8 mouse cellular contexts compared by ENCODE assay signal in the genomic region with DNA sequence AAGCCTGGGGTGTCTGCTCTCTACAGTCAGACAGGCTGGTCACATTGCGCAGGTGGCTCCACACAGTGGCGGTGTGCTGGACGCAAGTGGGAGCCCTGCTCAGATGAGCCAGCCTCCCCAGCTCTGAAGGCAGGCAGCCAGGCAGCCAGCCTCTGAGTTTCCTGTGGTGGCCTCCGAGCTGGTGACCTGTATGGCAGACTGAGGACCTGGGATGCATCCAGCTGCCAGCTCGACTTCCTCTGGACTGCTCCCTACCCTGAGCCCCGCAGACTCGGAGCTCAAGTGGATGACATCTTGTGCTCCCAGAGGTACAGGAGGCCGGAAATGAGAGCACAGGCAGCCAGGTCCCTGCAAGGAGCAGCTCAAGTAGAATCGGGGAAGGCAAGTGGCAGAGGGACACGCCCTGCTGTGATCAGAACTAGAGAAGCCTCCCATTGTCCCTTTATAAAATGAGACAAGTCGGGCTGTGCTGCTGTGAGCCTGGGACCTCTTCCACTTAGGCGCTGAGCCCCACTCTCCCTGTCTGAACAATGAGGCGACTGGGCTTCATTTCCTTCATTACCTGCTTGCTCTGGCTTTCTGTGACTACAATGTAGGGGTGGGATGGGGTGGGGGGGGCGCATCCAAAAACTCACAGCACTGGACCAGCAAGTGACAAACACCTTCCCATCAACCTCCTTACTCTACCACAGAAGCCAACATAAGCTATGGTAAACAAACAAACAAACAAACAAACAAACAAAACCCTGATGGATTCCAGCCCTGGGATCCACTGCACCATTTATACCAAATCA. TPM values are rescaled to one million over a fixed set of nuclear protein-coding genes. Genes with fewer than 3 reads are reported as not detected.
DNase-seq lines count a peak whose midpoint lies in the region; ATAC-seq and TF ChIP-seq lines count a peak whose summit lies in the region.

No protein-coding gene starts in this region.

- no peak overlapping the region for H3K4me2 ChIP-seq in forebrain, embryonic 15.5 days (replicated peaks)
- H3K4me2 ChIP-seq in forebrain, postnatal 0 days (ENCODE audit: low read depth), result no peak overlapping the region
- peak overlapping the region; percentile 17; the same call in 1 of the 2 replicates for H3K4me2 ChIP-seq in kidney, embryonic 15.5 days

- no peak for TF ChIP-seq POLR2A in heart, adult 2 months (IDR thresholded peaks at IDR 0.05; ENCODE audit: insufficient read depth, low read depth, low read length)

- no peak overlapping the region for H3K27ac ChIP-seq in forebrain, embryonic 15.5 days (replicated peaks)
- H3K27ac ChIP-seq in forebrain, postnatal 0 days (ENCODE audit: low read depth, low read length), result no peak overlapping the region
- peak overlapping the region; percentile 92 for H3K27ac ChIP-seq in heart, adult 2 months
- peak overlapping the region; percentile 66 for H3K27ac ChIP-seq in kidney, embryonic 15.5 days

- no peaks in the 10 kb centered on the region for H3K27me3 ChIP-seq in forebrain, embryonic 15.5 days
- no peaks in the 10 kb centered on the region for H3K27me3 ChIP-seq in forebrain, postnatal 0 days (ENCODE audit: insufficient read depth, low read length)
- no peaks in the 10 kb centered on the region for H3K27me3 ChIP-seq in heart, adult 2 months (ENCODE audit: control insufficient read depth, insufficient read depth, low read length)
- H3K27me3 ChIP-seq in kidney, embryonic 15.5 days, result no peaks in the 10 kb centered on the region

- H3K4me3 ChIP-seq in forebrain, embryonic 15.5 days, result no peak overlapping the region
- H3K4me3 ChIP-seq in forebrain, postnatal 0 days (ENCODE audit: low read depth, low read length), result no peak overlapping the region
- no peak overlapping the region for H3K4me3 ChIP-seq in heart, adult 2 months
- H3K4me3 ChIP-seq in kidney, embryonic 15.5 days (replicated peaks), result no peak overlapping the region

- no peaks in the 10 kb centered on the region for H3K36me3 ChIP-seq in forebrain, embryonic 15.5 days
- peaks cover 6% of the 10 kb centered on the region; the same call in 1 of the 2 replicates for H3K36me3 ChIP-seq in forebrain, postnatal 0 days (ENCODE audit: insufficient read depth)
- no peaks in the 10 kb centered on the region for H3K36me3 ChIP-seq in heart, adult 2 months (ENCODE audit: control insufficient read depth, insufficient read depth, low read length)
- H3K36me3 ChIP-seq in kidney, embryonic 15.5 days, result no peaks in the 10 kb centered on the region

- H3K9me3 ChIP-seq in forebrain, embryonic 15.5 days, result no peaks in the 10 kb centered on the region
- H3K9me3 ChIP-seq in forebrain, postnatal 0 days (ENCODE audit: low read length), result no peaks in the 10 kb centered on the region
- no peaks in the 10 kb centered on the region for H3K9me3 ChIP-seq in kidney, embryonic 15.5 days (replicated peaks)

- TF ChIP-seq EP300 in heart, adult 2 months (IDR thresholded peaks at IDR 0.05; ENCODE audit: insufficient read depth, low read depth, low read length), result no peak

- peaks cover 39% of the 10 kb centered on the region for H3K4me1 ChIP-seq in forebrain, embryonic 15.5 days
- no peaks in the 10 kb centered on the region for H3K4me1 ChIP-seq in forebrain, postnatal 0 days (ENCODE audit: insufficient read depth)
- H3K4me1 ChIP-seq in heart, adult 2 months (ENCODE audit: control insufficient read depth, insufficient read depth, low read length), result peaks cover 19% of the 10 kb centered on the region
- H3K4me1 ChIP-seq in kidney, embryonic 15.5 days, result peaks cover 73% of the 10 kb centered on the region

- ATAC-seq in forebrain, embryonic 15.5 days (replicated peaks), result peak; percentile 27; the same call in 1 of the 2 replicates
- no peak for ATAC-seq in forebrain, postnatal 0 days
- ATAC-seq in activated CD4-positive, CD25-positive, alpha-beta regulatory T cell, adult 4 months, result peak; percentile 52
- no peak; the same call in 1 of the 2 replicates for ATAC-seq in kidney, embryonic 15.5 days (replicated peaks; ENCODE audit: low FRiP score)
- peak; percentile 60; the same call in 1 of the 2 replicates for ATAC-seq in megakaryocyte-erythroid progenitor cell, adult 5-6 weeks (replicated peaks; ENCODE audit: low FRiP score, low TSS enrichment, poor library complexity, severe bottlenecking)
- ATAC-seq in erythroblast, adult 5-6 weeks (replicated peaks; ENCODE audit: low FRiP score, poor library complexity, severe bottlenecking), result no peak
- no peak for ATAC-seq in erythroid progenitor cell, adult 5-6 weeks (replicated peaks; ENCODE audit: low FRiP score, poor library complexity, severe bottlenecking)

- 38% methylated on average over 14 of the region's 14 CpGs for WGBS in forebrain, embryonic 15.5 days
- WGBS in forebrain, postnatal 0 days, result 34% methylated on average over 14 of the region's 14 CpGs
- 17% methylated on average over 14 of the region's 14 CpGs for WGBS in heart, adult 2 months
- WGBS in kidney, embryonic 15.5 days, result 38% methylated on average over 14 of the region's 14 CpGs

- no peak for DNase-seq in forebrain, postnatal 0 days
- peak; percentile 57 to 73 for DNase-seq in heart, adult 2 months

- intact Hi-C loops in heart, adult 2 months (cut with DNase I), result loop anchor here (1.0 to 10.0 kb wide), 2 partner anchors 41 to 75 kb away; no protein-coding TSS in a partner anchor

- no peaks in the 10 kb centered on the region for H3K79me2 ChIP-seq in heart, adult 2 months (replicated peaks; ENCODE audit: control insufficient read depth, insufficient read depth, low read length)

- no peak overlapping the region for H3K9ac ChIP-seq in forebrain, embryonic 15.5 days (replicated peaks)
- H3K9ac ChIP-seq in forebrain, postnatal 0 days, result no peak overlapping the region
- peak overlapping the region; percentile 15; the same call in 1 of the 2 replicates for H3K9ac ChIP-seq in heart, adult 2 months (ENCODE audit: low read depth, low read length)
- no peak overlapping the region for H3K9ac ChIP-seq in kidney, embryonic 15.5 days

- TF ChIP-seq CTCF in forebrain, postnatal 0 days (IDR thresholded peaks at IDR 0.05; ENCODE audit: low read depth), result no peak
- peak; percentile 62 for TF ChIP-seq CTCF in heart, adult 2 months (IDR thresholded peaks at IDR 0.05)

RNA-seq across cellular contexts. Expression of a gene that starts 16.5 kb away (rescaled TPM):
- polyA plus RNA-seq in forebrain, embryonic 15.5 days (2015; fragmentation: Nextera tagmentation; extraction: Ambion mirVana), result 2.6 TPM in 2 replicates
- 7.8 and 7.9 TPM in 2 replicates for total RNA-seq in forebrain, postnatal 0 days (2014; rRNA removed)
- 1.5 and 1.9 TPM in 2 replicates for polyA plus RNA-seq in forebrain, postnatal 0 days (2015; fragmentation: Nextera tagmentation; extraction: Ambion mirVana)
- polyA plus RNA-seq in activated CD4-positive, CD25-positive, alpha-beta regulatory T cell, adult 4 months (2017; shearing (Covaris generic)), result 1 to 10 TPM in 1 of 2 experiments, under 1 TPM in 1; 0.99 to 1.3 TPM
- 1 to 10 TPM; 7.9 to 9.5 TPM for total RNA-seq in heart, adult 2 months (2021)
- 4.4 and 6.1 TPM in 2 replicates for polyA plus RNA-seq in heart, adult 2 months (2012; rRNA removed)
- polyA plus RNA-seq in kidney, embryonic 15.5 days (2015; fragmentation: Nextera tagmentation; extraction: Ambion mirVana), result 5.5 and 7.1 TPM in 2 replicates
- 9.6 and 24.6 TPM in 2 replicates for total RNA-seq in megakaryocyte-erythroid progenitor cell, adult 5-6 weeks (2014; fragmentation: Nextera tagmentation)
- 5.0 and 6.3 TPM in 2 replicates for total RNA-seq in megakaryocyte-erythroid progenitor cell, adult 5-6 weeks (2017)
- 0.19 and 0.63 TPM in 2 replicates for total RNA-seq in erythroblast, adult 5-6 weeks (2015; ENCODE audit: low replicate concordance)
- total RNA-seq in erythroblast, adult 5-6 weeks (2017; ENCODE audit: low replicate concordance), result 0.77 and 0.98 TPM in 2 replicates
- 0.84 and 2.2 TPM in 2 replicates for total RNA-seq in erythroid progenitor cell, adult 5-6 weeks (2015; ENCODE audit: low replicate concordance)
- 0.26 and 7.7 TPM in 2 replicates for total RNA-seq in erythroid progenitor cell, adult 5-6 weeks (2017; ENCODE audit: low replicate concordance)

Comparison
In these comparisons a context has a peak if more than half of its experiments do, and no peak if none do; other contexts are left out.
1. ATAC-seq: peak in forebrain, embryonic 15.5 days (single experiment), activated CD4-positive, CD25-positive, alpha-beta regulatory T cell, adult 4 months (single experiment) and megakaryocyte-erythroid progenitor cell, adult 5-6 weeks (single experiment); none in forebrain, postnatal 0 days (single experiment), kidney, embryonic 15.5 days (single experiment), erythroblast, adult 5-6 weeks (single experiment) and erythroid progenitor cell, adult 5-6 weeks (single experiment).
2. H3K27ac ChIP-seq: peak in heart, adult 2 months (single experiment) and kidney, embryonic 15.5 days (single experiment); none in forebrain, embryonic 15.5 days (single experiment) and forebrain, postnatal 0 days (single experiment).